Mouse (Mus musculus) embryonic facial prominence, embryonic 14.5 days (tissue): ENCODE measurements around the gene Ptk6. TPM values are rescaled to one million over a fixed set of nuclear protein-coding genes. Genes with fewer than 3 reads are reported as not detected.

ENCODE experiments used
- ATAC-seq: fragments of 200-750 bp; cut with Nextera tagmentation; 2 replicates; pipeline ENCODE4 v1.8.0; 2017; ENCODE audit warnings: low read depth, moderate number of reproducible peaks, moderate TSS enrichment
- DNase-seq: peaks from one replicate; pipeline ENCODE4 v3.0.0-alpha.2; 2015; ENCODE audit warnings: low spot score
- H3K27ac ChIP-seq: fragments of 300-500 bp; sonication (generic); replicated peaks from 2 replicates; pipeline ENCODE4 v1.5.1; 2014; ENCODE audit warnings: low read depth, mild to moderate bottlenecking, low read length, moderate library complexity
- H3K27me3 ChIP-seq: fragments of 300-500 bp; sonication (generic); replicated peaks from 2 replicates; pipeline ENCODE4 v1.6.1; 2014; ENCODE audit warnings: low read length; ENCODE audit not compliant: control insufficient read depth, insufficient read depth
- H3K36me3 ChIP-seq: fragments of 300-500 bp; sonication (generic); 2 replicates; pipeline ENCODE4 v1.6.1; 2014; ENCODE audit warnings: low read length, mixed read lengths; ENCODE audit not compliant: control insufficient read depth, insufficient read depth
- H3K4me1 ChIP-seq: fragments of 300-500 bp; sonication (generic); 2 replicates; pipeline ENCODE4 v1.6.1; 2014; ENCODE audit warnings: antibody characterized with exemption, low read length; ENCODE audit not compliant: control insufficient read depth, insufficient read depth
- H3K4me2 ChIP-seq: fragments of 300-500 bp; sonication (generic); 2 replicates; pipeline ENCODE4 v1.6.1; 2014; ENCODE audit warnings: low read depth, mild to moderate bottlenecking, low read length, moderate library complexity, mixed read lengths
- H3K4me3 ChIP-seq: fragments of 300-500 bp; sonication (generic); 2 replicates; pipeline ENCODE4 v1.5.1; 2014; ENCODE audit warnings: low read depth, mild to moderate bottlenecking, low read length
- H3K9ac ChIP-seq: fragments of 300-500 bp; sonication (generic); 2 replicates; pipeline ENCODE4 v1.6.1; 2014; ENCODE audit warnings: low read depth, mild to moderate bottlenecking, low read length, moderate library complexity, mixed read lengths
- H3K9me3 ChIP-seq: fragments of 300-500 bp; sonication (generic); 2 replicates; pipeline ENCODE4 v1.6.1; 2016; ENCODE audit warnings: low read length; ENCODE audit not compliant: control insufficient read depth
- WGBS: fragments of 180-500 bp; shearing (Covaris S2); extraction: QIAGEN DNeasy Blood & Tissue Kit; methylation state at CpG from one replicate; pipeline ENCODE4 v1.1.7; 2014; 5-methylcytosine and 5-hydroxymethylcytosine counted together
- polyA plus RNA-seq: library from polyadenylated mRNA; unstranded; fragments of >200 nt; fragmentation: Nextera tagmentation; extraction: Ambion mirVana; gene quantifications from 2 replicates; pipeline ENCODE4 v1.2.1, GENCODE M21; 2014

The Ptk6 gene
- polyA plus RNA-seq, 1 experiment from 2014 or later = 0.19 TPM

DNA sequence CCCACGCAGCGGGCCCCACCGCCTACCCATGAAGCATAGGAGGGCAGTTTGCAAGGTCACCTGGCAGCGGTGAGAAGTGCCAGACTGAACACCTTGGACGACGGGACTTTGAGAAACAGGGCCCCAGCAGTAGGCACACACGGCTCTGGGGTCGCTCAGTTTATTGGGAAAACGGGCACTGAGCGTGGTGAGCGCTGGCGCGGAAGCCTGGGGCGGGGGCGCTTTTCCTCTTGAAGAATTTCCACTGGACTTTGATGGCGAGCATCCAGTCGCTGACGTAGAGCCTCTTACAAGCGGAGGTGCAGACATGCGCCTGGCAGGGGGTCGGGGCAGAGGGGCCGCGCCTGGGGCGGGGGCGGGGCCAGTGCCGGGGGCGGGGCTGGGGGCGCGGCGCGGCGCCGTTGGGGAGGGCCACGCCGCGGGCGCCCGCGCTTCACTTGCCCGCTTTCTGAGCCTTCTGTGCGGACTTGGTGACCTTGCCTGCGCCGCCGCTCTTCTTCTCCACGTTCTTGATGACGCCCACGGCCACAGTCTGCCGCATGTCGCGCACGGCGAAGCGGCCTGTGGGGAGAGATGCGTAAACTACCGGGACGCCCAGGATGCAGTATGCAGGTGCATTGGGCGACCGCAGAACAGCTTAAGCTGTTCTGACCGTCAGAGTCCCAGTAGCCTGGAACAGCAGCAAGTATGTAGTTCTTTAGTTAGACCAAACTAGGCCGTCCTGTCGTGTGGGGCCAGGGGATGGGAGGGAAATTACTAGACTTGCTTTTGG, 54.9 kb downstream of the Ptk6 start:
- Histone ChIP-seq H3K27me3 (peaks cover 29% of the 10 kb centered on the region), H3K4me1 (peaks cover 5% of the 10 kb centered on the region; the same call in 1 of the 2 replicates), H3K9ac (peak overlapping the region; percentile 37; the same call in 1 of the 2 replicates), H3K4me3 (peak overlapping the region; percentile 45), H3K36me3 (no peaks in the 10 kb centered on the region), H3K9me3 (no peaks in the 10 kb centered on the region), H3K27ac (no peak overlapping the region), H3K4me2 (peak overlapping the region; percentile 88)
- ATAC-seq (peak; percentile 32; the same call in 1 of the 2 replicates), DNase-seq (peak; percentile 81)
- WGBS = 0% methylated on average over 28 of the region's 61 CpGs

DNA sequence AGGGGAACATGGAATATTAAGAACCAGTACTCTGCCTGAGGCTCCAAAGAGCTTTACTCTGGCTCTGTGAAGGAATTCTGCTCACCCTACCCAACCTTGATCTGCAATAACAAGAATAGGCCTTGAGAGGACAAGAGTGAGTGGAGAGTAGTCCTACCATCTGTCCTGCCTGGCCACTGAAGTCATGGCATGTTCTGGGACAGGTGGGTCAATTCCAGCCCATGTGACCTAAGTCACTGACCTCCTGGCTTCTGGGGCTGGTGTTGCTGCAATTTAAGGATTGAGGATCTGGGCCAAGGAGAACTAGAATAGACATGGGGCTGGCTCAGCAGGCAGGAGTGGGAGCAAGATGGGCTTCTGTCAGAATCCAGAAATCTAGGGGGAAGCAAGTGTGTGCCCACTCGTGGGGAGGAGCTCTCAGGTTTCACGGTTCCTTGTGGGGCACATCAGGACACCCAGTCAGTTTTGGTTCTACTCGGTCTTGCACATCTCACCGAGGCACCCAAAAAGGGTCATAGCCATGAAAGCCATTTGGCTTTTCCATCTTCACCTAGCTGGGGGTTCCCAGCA, 55.5 kb downstream of the Ptk6 start:
- 40% methylated on average over 4 of the region's 4 CpGs for WGBS
- peak overlapping the region; percentile 88 for H3K4me2 ChIP-seq
- DNase-seq (no peak), ATAC-seq (no peak)
- H3K27ac ChIP-seq = no peak overlapping the region
- H3K9me3 ChIP-seq = no peaks in the 10 kb centered on the region
- no peak overlapping the region for H3K4me3 ChIP-seq
- peaks cover 5% of the 10 kb centered on the region; the same call in 1 of the 2 replicates for H3K4me1 ChIP-seq
- no peak overlapping the region for H3K9ac ChIP-seq
- no peaks in the 10 kb centered on the region for H3K36me3 ChIP-seq
- H3K27me3 ChIP-seq = peaks cover 29% of the 10 kb centered on the region

DNA sequence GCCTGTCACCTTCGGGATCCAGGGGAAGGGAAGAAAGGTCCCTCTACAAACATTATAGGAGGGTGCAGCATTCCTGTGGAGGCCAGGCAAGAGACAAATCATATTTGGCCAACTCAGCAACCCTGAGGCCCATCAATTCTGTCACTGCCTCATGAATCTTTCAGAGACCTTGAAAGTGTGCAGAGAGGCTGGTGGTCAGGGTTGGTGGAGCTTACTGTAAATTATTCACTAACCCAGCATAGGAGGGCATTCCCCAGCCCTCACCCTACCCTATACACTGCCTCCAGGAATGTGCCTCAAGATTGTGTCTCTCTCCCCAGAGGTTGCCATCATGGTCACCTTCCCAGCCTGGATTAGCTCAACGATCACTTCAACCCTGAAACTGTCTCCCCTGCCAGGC, 57.9 kb downstream of the Ptk6 start:
- Histone ChIP-seq H3K27me3 (peaks cover 28% of the 10 kb centered on the region), H3K4me3 (no peak overlapping the region)
- no peak for ATAC-seq

More for the DNA sequence above, 57.9 kb downstream of the Ptk6 start:
- 77% methylated on average over 2 of the region's 2 CpGs for WGBS
- Histone ChIP-seq H3K27ac (no peak overlapping the region), H3K9me3 (no peaks in the 10 kb centered on the region), H3K9ac (no peak overlapping the region), H3K36me3 (no peaks in the 10 kb centered on the region), H3K4me2 (no peak overlapping the region), H3K4me1 (peaks cover 5% of the 10 kb centered on the region; the same call in 1 of the 2 replicates)
- no peak for DNase-seq

Other genes starting within 250 kb of the Ptk6 start
- 17.0 and 20.7 TPM in 2 replicates for gene Nkain4, start 248.1 kb downstream of the Ptk6 start, polyA plus RNA-seq
- gene Arfgap1, start 235.6 kb downstream of the Ptk6 start, polyA plus RNA-seq = 89.2 and 103 TPM in 2 replicates
- gene Col20a1, start 216.3 kb downstream of the Ptk6 start, polyA plus RNA-seq = 2.5 and 3.7 TPM in 2 replicates
- 3.6 and 5.8 TPM in 2 replicates for gene Chrna4, start 159.2 kb downstream of the Ptk6 start, polyA plus RNA-seq
- gene Kcnq2, start 67.5 kb downstream of the Ptk6 start, polyA plus RNA-seq = 2.1 and 2.6 TPM in 2 replicates
- 0.76 and 1.0 TPM in 2 replicates for gene Eef1a2, start 45.8 kb downstream of the Ptk6 start, polyA plus RNA-seq
- gene Ppdpf, start 15.5 kb downstream of the Ptk6 start, polyA plus RNA-seq = 269 and 288 TPM in 2 replicates
- 0.08 and 0.22 TPM in 2 replicates for gene Srms, start 10.4 kb upstream of the Ptk6 start, polyA plus RNA-seq
- 0.18 TPM in 1 of 2 replicates, not detected in the other for gene Fndc11, start 17.2 kb upstream of the Ptk6 start, polyA plus RNA-seq
- 1.3 TPM in 2 replicates for gene Helz2, start 39.2 kb upstream of the Ptk6 start, polyA plus RNA-seq
- 13.5 and 15.9 TPM in 2 replicates for gene Gmeb2, start 85.2 kb upstream of the Ptk6 start, polyA plus RNA-seq
- 69.4 and 72.7 TPM in 2 replicates for gene Stmn3, start 111.7 kb upstream of the Ptk6 start, polyA plus RNA-seq
- 37.1 and 48.8 TPM in 2 replicates for gene Rtel1, start 117.0 kb upstream of the Ptk6 start, polyA plus RNA-seq
- gene Zgpat, start 162.1 kb upstream of the Ptk6 start, polyA plus RNA-seq = 30.1 and 36.6 TPM in 2 replicates
- 43.7 and 48.1 TPM in 2 replicates for gene Arfrp1, start 162.6 kb upstream of the Ptk6 start, polyA plus RNA-seq
- gene Lime1, start 177.3 kb upstream of the Ptk6 start, polyA plus RNA-seq = 17.4 and 18.4 TPM in 2 replicates